Mouse (Mus musculus) left cerebral cortex, adult 2 months (tissue): Measurements from ENCODE around the gene Tor3a. TPM values are rescaled to one million over a fixed set of nuclear protein-coding genes. Genes with fewer than 3 reads are reported as not detected.

Source experiments
- DNase-seq, 2 experiments: peaks; one replicate each; pipeline ENCODE4 v3.0.0; 2021 to 2022; ENCODE audit warnings: low spot score in 2 of 2, mixed read lengths in 1 of 2; ENCODE audit errors: extremely low spot score in 1 of 2
- H3K27ac ChIP-seq: fragments of 200-600 bp; 2 replicates; pipeline ENCODE4 v1.8.1; 2022
- H3K4me3 ChIP-seq: fragments of 200-600 bp; 2 replicates; pipeline ENCODE4 v1.8.1; 2022
- CTCF ChIP-seq: fragments of 200-600 bp; IDR thresholded peaks from 2 replicates; pipeline ENCODE4 v1.8.1; 2022; ENCODE audit warnings: antibody characterized with exemption, mild to moderate bottlenecking, moderate library complexity
- intact Hi-C: fragments of 180-260 bp; cut with DNase I; formaldehyde crosslinking; loops from one replicate; pipeline ENCODE4 v1.15.1; 2025
- total RNA-seq, 2 experiments: library from RNA; stranded (reverse); gene quantifications; 2 replicates each; pipeline ENCODE4 v1.2.3; 2021

Gene Tor3a
- total RNA-seq, 2 experiments from 2014 or later, result 7.3 to 7.9 TPM

GRCm38 (mm10) chr1:156620292-156620909, 53.8 kb downstream of the Tor3a start:
- no peak for DNase-seq
- no peak overlapping the region for H3K27ac ChIP-seq
- intact Hi-C loops, result no loop called here
- TF ChIP-seq CTCF, result no peak
- no peak overlapping the region for H3K4me3 ChIP-seq

DNA sequence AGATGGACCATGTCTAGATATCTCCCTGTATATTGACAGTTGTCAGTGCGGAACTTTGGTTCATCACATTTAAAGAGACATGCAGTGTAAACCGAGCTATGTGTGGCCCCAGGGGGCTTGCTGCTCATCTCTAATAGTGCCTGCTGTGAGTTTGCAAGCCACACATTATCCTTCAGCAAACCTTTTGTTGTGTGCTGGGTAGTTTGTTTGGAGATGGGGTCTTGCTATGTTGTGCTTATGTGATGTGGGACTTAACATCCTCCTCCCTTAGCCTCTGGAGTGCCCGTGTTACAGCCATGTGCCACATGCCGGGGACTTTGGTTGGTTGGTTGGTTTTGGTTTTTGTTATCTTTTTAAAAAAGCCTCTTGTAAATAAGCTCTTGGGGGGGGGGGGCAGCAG, 56.3 kb downstream of the Tor3a start:
- intact Hi-C loops, result loop anchor here (5.0 kb wide), 1 partner anchor 61 kb away; the partner anchor contains the start of gene Abl2
- no peak for DNase-seq
- Histone ChIP-seq H3K27ac (no peak overlapping the region), H3K4me3 (no peak overlapping the region)
- TF ChIP-seq CTCF, result no peak

DNA sequence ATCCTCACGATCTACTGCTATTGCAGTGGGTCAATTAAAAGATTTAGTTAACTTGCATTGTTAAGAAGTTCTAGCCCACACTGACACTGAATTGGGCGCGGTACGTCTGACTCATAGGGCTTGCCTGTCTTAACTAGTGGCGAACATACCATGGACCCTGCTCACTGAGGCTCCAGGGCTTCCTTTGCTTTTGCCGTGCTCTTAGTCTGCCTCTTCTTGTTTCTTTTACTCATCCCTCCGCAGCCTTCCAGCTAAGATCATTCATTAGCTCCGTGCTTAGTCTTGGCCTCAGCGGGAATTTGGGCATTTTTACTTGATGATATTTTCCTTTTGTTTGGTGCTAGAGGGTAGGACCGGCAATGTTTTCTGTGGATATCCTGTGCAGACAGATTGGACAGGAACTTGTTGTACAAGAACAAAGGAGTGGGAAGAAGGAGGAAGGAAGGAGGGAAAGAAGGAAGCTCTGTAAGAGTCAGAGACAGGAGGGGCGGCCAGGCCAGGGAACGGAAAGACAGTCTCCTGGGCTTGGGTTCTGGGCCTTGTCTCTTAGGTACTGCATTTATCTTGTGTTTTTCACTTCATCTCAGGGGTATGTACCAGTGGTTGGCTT, 57.1 kb downstream of the Tor3a start:
- H3K4me3 ChIP-seq, result no peak overlapping the region
- H3K27ac ChIP-seq, result no peak overlapping the region

DNA sequence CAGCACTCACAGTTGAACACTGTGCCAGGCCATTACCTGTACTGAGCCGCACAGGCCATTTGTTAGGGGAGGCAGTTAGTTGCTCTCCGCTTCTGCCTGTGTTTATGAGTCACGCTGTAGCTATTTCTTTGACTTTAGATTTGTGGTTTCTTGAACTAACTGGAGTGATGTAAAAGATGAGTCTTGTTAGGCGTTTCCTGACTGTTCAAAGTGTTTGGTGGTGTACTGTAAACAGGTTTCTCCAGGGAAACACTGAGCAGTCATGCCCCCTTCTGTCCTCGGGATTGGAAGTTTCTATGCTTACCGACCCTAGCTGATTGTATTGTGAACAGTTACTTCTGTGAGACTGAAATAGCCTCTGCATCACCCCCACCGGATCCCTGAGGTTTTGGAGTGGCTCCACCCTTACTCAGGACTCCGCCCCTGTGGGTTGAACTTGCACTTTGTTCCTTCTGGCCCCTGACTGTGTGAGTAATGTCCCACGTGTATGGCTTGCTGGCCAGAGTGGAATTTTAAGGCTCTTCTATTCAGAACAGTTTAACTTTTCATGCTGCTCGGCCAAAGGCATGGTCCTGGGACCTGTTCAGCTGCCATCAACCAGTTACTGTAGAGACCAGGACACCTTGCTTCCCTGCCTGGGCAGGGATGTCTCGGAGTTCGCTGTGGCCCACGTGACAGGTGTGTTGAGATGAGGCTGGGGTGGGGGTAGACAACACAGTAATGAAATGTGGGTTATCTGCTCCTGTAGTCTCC, 58.6 kb downstream of the Tor3a start:
- DNase-seq, result peak in 1 of 2 experiments; percentile 27
- intact Hi-C loops, result loop anchor here (5.0 kb wide), 1 partner anchor 58 kb away; the partner anchor contains the start of gene Abl2
- H3K27ac ChIP-seq, result no peak overlapping the region
- TF ChIP-seq CTCF, result no peak
- H3K4me3 ChIP-seq, result no peak overlapping the region

More for the DNA sequence above, 57.1 kb downstream of the Tor3a start:
- intact Hi-C loops, result loop anchor here (5.0 kb wide), 1 partner anchor 60 kb away; the partner anchor contains the start of gene Abl2
- no peak for DNase-seq
- TF ChIP-seq CTCF, result no peak

GRCm38 (mm10) chr1:156614710-156615109, 59.4 kb downstream of the Tor3a start:
- intact Hi-C loops, result loop anchor here (1.0 to 5.0 kb wide), 2 partner anchors 21 to 57 kb away; partner anchors contain the start of gene Abl2
- Histone ChIP-seq H3K4me3 (no peak overlapping the region), H3K27ac (no peak overlapping the region; the same call in 1 of the 2 replicates)
- peak; percentile 57 for TF ChIP-seq CTCF
- DNase-seq, result no peak

DNA sequence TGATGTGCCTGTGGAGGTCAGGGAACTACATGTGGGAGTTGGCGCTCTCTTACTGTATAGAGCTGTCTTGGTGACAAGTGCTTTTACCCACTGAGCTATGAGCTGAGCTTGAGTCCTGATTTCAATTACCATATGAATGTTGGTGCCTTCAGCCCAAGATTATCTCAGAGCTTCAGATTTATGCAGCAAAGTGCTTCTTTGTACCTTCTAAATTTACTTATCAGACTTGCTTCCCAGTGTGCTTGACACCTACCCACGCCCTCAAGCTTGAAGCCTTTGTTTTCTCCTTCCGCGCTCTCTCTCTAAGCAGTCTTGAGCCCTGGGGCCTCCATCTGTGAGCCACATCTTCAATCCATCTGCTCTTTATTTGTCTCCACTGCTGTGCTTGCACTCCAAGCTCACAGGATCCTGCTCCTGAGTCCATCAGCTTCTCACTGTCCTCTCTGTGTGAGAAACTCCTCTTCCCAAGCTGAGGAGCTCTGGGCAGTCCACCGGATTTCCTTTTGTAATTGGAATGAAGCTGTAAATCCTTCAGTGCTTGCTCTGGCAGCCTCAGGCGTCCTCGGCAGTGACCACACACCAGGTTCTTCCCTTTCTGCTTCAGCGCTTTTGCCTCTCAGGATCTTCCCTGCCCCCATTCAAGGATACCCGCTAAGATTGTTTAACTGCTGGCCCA, 60.2 kb downstream of the Tor3a start:
- TF ChIP-seq CTCF, result no peak
- peak; percentile 42 to 44 for DNase-seq
- no peak overlapping the region for H3K4me3 ChIP-seq
- intact Hi-C loops, result loop anchor here (1.0 kb wide), 1 partner anchor 21 kb away; no protein-coding TSS in a partner anchor
- peak overlapping the region; percentile 79 for H3K27ac ChIP-seq

DNA sequence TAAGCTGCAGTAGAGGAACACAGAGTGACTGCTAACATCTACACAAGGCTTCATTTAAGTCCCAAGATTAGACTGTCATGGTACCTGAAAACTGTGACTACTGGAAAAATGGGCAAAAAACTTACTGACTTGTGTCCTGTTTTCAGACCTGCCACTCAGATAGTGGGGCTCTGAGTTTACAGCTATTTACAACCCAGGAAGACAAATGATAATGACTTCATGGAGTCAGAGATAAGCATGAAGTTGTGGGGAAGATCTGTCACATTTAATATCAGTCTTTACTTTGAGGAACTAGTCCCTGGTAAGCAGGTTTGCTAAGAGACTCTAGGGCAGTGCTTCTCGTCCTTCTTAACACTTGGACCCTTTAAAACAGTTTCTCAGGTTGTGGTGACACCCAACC, 63.9 kb downstream of the Tor3a start:
- TF ChIP-seq CTCF, result no peak
- DNase-seq, result no peak
- Histone ChIP-seq H3K27ac (no peak overlapping the region), H3K4me3 (no peak overlapping the region)
- intact Hi-C loops, result no loop called here

GRCm38 (mm10) chr1:156608496-156608895, 65.7 kb downstream of the Tor3a start:
- DNase-seq, result no peak
- intact Hi-C loops, result no loop called here
- Histone ChIP-seq H3K27ac (no peak overlapping the region), H3K4me3 (no peak overlapping the region)
- no peak for TF ChIP-seq CTCF

DNA sequence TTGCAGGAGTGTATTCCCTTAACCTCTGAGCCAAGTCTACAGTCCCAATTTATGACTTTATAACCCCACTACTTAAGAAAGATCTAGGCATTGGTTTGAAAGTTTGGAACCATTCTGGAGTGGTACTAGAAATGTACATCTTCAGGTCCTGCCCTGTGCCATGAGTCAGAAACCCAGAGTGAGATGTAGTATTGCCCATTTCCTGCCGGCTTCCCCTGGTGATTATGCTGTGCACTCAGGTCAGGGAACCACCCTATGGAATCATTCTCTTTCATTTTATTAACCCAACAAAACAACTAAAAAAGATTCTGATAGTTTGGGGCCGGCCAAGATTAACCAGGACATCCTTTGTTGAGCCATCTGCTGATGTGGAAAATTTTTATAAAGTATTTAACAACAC, 68.2 kb downstream of the Tor3a start:
- Histone ChIP-seq H3K27ac (no peak overlapping the region), H3K4me3 (no peak overlapping the region)
- no peak for TF ChIP-seq CTCF
- intact Hi-C loops, result no loop called here
- DNase-seq, result no peak

GRCm38 (mm10) chr1:156605094-156605866, 68.9 kb downstream of the Tor3a start:
- no peak overlapping the region for H3K27ac ChIP-seq
- DNase-seq, result no peak
- no peak overlapping the region for H3K4me3 ChIP-seq
- no peak; the same call in 1 of the 2 replicates for TF ChIP-seq CTCF
- intact Hi-C loops, result no loop called here

Other genes with a start within 250 kb of the Tor3a start
- gene Soat1, start 200.0 kb downstream of the Tor3a start, total RNA-seq, result 10 to 100 TPM; 40.8 to 48.5 TPM
- 10 to 100 TPM; 43.3 to 44.5 TPM for gene Gm10031, start 150.3 kb downstream of the Tor3a start, total RNA-seq
- 10 to 100 TPM; 63.5 to 73.9 TPM for gene Abl2, start 115.6 kb downstream of the Tor3a start, total RNA-seq
- gene Fam20b, start 44.7 kb upstream of the Tor3a start, total RNA-seq, result 10 to 100 TPM; 74.0 to 78.6 TPM
- gene Angptl1, start 164.2 kb upstream of the Tor3a start, total RNA-seq, result under 1 TPM; 0.42 to 0.68 TPM